In the genomic region with DNA sequence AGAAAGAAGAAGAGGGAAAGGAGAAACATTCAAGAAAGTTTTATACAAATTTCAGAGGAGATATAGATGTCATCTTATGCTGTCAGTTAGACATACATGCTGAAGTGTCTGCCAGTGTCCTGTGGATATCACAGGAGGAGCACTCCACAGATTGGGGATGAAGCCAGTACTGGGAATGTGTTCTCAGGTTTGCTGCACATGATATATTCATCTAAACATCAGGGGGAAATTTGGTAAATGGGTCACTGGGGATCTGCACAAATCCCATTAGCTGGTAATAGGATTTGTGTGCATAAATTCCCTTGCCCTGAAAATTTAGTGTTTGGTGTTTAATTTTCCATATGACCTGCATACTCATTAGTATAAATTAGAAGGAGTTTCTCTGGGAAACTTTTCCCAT, we compare ENCODE assay signal across 25 mouse cellular contexts.
DNase-seq lines count a peak whose midpoint lies in the region; ATAC-seq and TF ChIP-seq lines count a peak whose summit lies in the region.
"Had no signal": no experiment of that assay in that cellular context is flagged by ENCODE, and none has a peak within 500 bp of the region (broad histone marks: within the 10 kb centered on the region; RNA-seq: fewer than 3 reads in every experiment).

No protein-coding gene starts in this region.

- no peak overlapping the region for H3K9ac ChIP-seq in forebrain, embryonic 11.5 days (ENCODE audit: low read length)
- H3K9ac ChIP-seq: embryonic facial prominence, embryonic 12.5 days; forebrain, embryonic 12.5 days; heart, embryonic 15.5 days; intestine, embryonic 15.5 days had no signal

- no peak overlapping the region for H3K4me2 ChIP-seq in forebrain, embryonic 11.5 days (ENCODE audit: low read depth, low read length, severe bottlenecking)
- H3K4me2 ChIP-seq: embryonic facial prominence, embryonic 12.5 days; forebrain, embryonic 12.5 days; heart, embryonic 11.5 days; heart, embryonic 15.5 days; intestine, embryonic 15.5 days had no signal

- TF ChIP-seq CTCF in brain, embryonic 14.5 days (IDR thresholded peaks at IDR 0.05; ENCODE audit: borderline replicate concordance, extremely low read depth, insufficient read depth, insufficient read length), result no peak

- no peak for TF ChIP-seq POLR2A in brain, embryonic 14.5 days (IDR thresholded peaks at IDR 0.05; ENCODE audit: borderline replicate concordance, extremely low read depth, insufficient read depth, insufficient read length, poor library complexity, severe bottlenecking)

- no peak for ATAC-seq in forebrain, embryonic 11.5 days (replicated peaks; ENCODE audit: low FRiP score)
- ATAC-seq: CD4-positive, CD25-positive, alpha-beta regulatory T cell, adult 4 months; forebrain, embryonic 16.5 days; hindbrain, embryonic 16.5 days; intestine, embryonic 15.5 days had no signal

- no peak overlapping the region for H3K27ac ChIP-seq in forebrain, embryonic 11.5 days (ENCODE audit: low read depth, low read length)
- H3K27ac ChIP-seq: embryonic facial prominence, embryonic 12.5 days; forebrain, embryonic 12.5 days; heart, embryonic 15.5 days; intestine, embryonic 15.5 days had no signal

- no peaks in the 10 kb centered on the region for H3K9me3 ChIP-seq in forebrain, embryonic 11.5 days (ENCODE audit: control insufficient read depth, low read length)
- H3K9me3 ChIP-seq: embryonic facial prominence, embryonic 12.5 days; forebrain, embryonic 12.5 days; G1E; heart, embryonic 15.5 days; intestine, embryonic 15.5 days had no signal

- no peak overlapping the region for H3K4me3 ChIP-seq in forebrain, embryonic 11.5 days (ENCODE audit: low read depth, low read length)
- H3K4me3 ChIP-seq: embryonic facial prominence, embryonic 12.5 days; forebrain, embryonic 12.5 days; heart, embryonic 15.5 days; intestine, embryonic 15.5 days had no signal

- H3K36me3 ChIP-seq in forebrain, embryonic 11.5 days (ENCODE audit: control insufficient read depth, insufficient read depth, low read length), result no peaks in the 10 kb centered on the region
- H3K36me3 ChIP-seq: embryonic facial prominence, embryonic 12.5 days; forebrain, embryonic 12.5 days; G1E; heart, embryonic 15.5 days; intestine, embryonic 15.5 days had no signal

- H3K4me1 ChIP-seq in forebrain, embryonic 11.5 days (replicated peaks; ENCODE audit: control insufficient read depth, insufficient read depth, low read length), result no peaks in the 10 kb centered on the region
- H3K4me1 ChIP-seq: embryonic facial prominence, embryonic 12.5 days; heart, embryonic 15.5 days; intestine, embryonic 15.5 days had no signal

- DNase-seq in cerebellum, postnatal 10 days, result peak; percentile 54 to 69
- no peak for DNase-seq in cerebellum, adult 9-10 months
- DNase-seq in left cerebral cortex, postnatal 4 days, result peak; percentile 42
- no peak for DNase-seq in left cerebral cortex, adult 8-10 months (ENCODE audit: low spot score in 2 of 2)
- peak; percentile 47 for DNase-seq in brain, embryonic 14.5 days (ENCODE audit: low read depth)
- DNase-seq in retina, postnatal 1 day, result peak; percentile 60
- no peak for DNase-seq in forebrain, embryonic 11.5 days (ENCODE audit: low spot score)
- DNase-seq: adrenal gland, adult 8-10 months; adrenal gland, postnatal 36 days; B cell, adult 2 months; cerebellum, adult 11-12 months; cerebellum, adult 9-11 months; embryo, embryonic 11 days; gastrocnemius, postnatal 10 days; heart, adult 18-20 months; heart, postnatal 14 days had no signal

- intact Hi-C loops in left cerebral cortex, postnatal 4 days (cut with DNase I), result no loop called here

- H3K27me3 ChIP-seq in forebrain, embryonic 11.5 days (ENCODE audit: control insufficient read depth, insufficient read depth, low read length), result no peaks in the 10 kb centered on the region
- H3K27me3 ChIP-seq: embryonic facial prominence, embryonic 12.5 days; heart, embryonic 15.5 days; intestine, embryonic 15.5 days had no signal

Comparison
In these comparisons a context has a peak if more than half of its experiments do, and no peak if none do; other contexts are left out.
1. DNase-seq: peak in cerebellum, postnatal 10 days (2 of 2), left cerebral cortex, postnatal 4 days (single experiment), brain, embryonic 14.5 days (single experiment) and retina, postnatal 1 day (single experiment); none in cerebellum, adult 9-10 months (single experiment), left cerebral cortex, adult 8-10 months (0 of 2) and forebrain, embryonic 11.5 days (single experiment).